Mouse (Mus musculus): ENCODE results near the gene Gucy2c. TPM values are rescaled to one million over a fixed set of nuclear protein-coding genes. Genes with fewer than 3 reads are reported as not detected.
A peak's percentile ranks its signal among the peaks of the same experiment; 100 is the strongest.

The Gucy2c gene
- total and polyA plus RNA-seq, 2 experiments from 2014 or later = 0.28 to 0.52 TPM

DNA sequence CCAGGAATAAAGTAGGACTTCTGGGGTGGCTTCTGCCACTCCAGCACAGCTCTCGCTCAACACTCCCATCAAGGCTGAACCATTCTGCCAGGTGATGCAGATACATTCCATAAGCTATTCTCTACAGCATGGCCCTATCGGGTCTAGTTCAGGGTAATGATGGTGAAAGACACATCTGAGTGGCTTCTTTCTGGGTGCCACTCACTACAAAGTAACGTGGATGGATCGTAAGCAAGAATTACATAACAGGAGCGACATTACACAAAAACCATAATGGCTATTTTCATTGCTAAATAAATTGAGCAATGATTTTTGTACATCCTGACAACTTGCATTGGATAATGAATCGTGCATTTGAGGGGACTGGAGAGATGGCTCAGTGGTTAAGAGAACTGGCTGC is 106.6 kb downstream of the Gucy2c start:
- DNase-seq (ENCODE audit: low spot score) (no peak), ATAC-seq (no peak)
- no peak overlapping the region for H3K9ac ChIP-seq (replicated peaks; ENCODE audit: low read length)
- no peak overlapping the region for H3K4me2 ChIP-seq (ENCODE audit: low read depth, low read length)
- no peaks in the 10 kb centered on the region for H3K9me3 ChIP-seq (ENCODE audit: low read length)
- no peak overlapping the region for H3K27ac ChIP-seq
- H3K27me3 ChIP-seq (ENCODE audit: insufficient read depth, low read length) = no peaks in the 10 kb centered on the region
- no peak for TF ChIP-seq CTCF (IDR thresholded peaks at IDR 0.05; ENCODE audit: low read depth)
- no peaks in the 10 kb centered on the region for H3K4me1 ChIP-seq (ENCODE audit: insufficient read depth, low read length)
- 92% methylated on average over 6 of the region's 6 CpGs for WGBS
- H3K36me3 ChIP-seq (ENCODE audit: insufficient read depth, low read length) = no peaks in the 10 kb centered on the region
- H3K4me3 ChIP-seq (ENCODE audit: low read length) = no peak overlapping the region

- Histone ChIP-seq H3K27ac (no peak overlapping the region), H3K9me3 (ENCODE audit: low read length) (no peaks in the 10 kb centered on the region), H3K4me2 (ENCODE audit: low read depth, low read length) (no peak overlapping the region), H3K4me3 (ENCODE audit: low read length) (no peak overlapping the region), H3K36me3 (ENCODE audit: insufficient read depth, low read length) (no peaks in the 10 kb centered on the region), H3K9ac (replicated peaks; ENCODE audit: low read length) (no peak overlapping the region), H3K4me1 (ENCODE audit: insufficient read depth, low read length) (no peaks in the 10 kb centered on the region), H3K27me3 (ENCODE audit: insufficient read depth, low read length) (no peaks in the 10 kb centered on the region)
- TF ChIP-seq CTCF (IDR thresholded peaks at IDR 0.05; ENCODE audit: low read depth) = no peak
- DNase-seq (ENCODE audit: low spot score) (peak; percentile 21), ATAC-seq (no peak)
- 58% methylated on average over 7 of the region's 7 CpGs for WGBS
Observed at GRCm38 (mm10) chr6:136672467-136672866, 109.1 kb downstream of the Gucy2c start.

DNA sequence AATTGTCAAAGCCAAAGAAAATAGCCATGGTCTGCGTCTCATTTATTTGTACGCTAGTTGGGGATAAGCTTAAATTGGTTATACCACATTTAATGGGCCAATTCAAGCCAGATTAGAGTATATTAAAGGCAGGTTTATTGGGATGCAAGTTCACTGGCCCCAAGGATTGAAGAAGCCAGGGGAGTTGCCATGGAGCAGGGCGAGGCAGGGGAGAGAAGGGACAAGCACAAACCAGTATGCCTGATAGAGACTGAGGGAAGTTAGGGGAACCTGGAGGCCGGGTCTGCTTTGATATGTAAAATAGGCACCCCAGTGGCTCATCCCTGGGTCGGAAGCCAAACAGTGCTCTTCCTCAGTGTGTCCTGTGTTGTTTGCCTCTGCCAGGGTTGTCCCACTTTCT is 112.3 kb downstream of the Gucy2c start:
- ATAC-seq (no peak), DNase-seq (ENCODE audit: low spot score) (no peak)
- no peak for TF ChIP-seq CTCF (IDR thresholded peaks at IDR 0.05; ENCODE audit: low read depth)
- H3K4me1 ChIP-seq (ENCODE audit: insufficient read depth, low read length) = no peaks in the 10 kb centered on the region
- no peaks in the 10 kb centered on the region for H3K27me3 ChIP-seq (ENCODE audit: insufficient read depth, low read length)
- no peak overlapping the region for H3K4me3 ChIP-seq (ENCODE audit: low read length)
- no peaks in the 10 kb centered on the region for H3K9me3 ChIP-seq (ENCODE audit: low read length)
- H3K36me3 ChIP-seq (ENCODE audit: insufficient read depth, low read length) = no peaks in the 10 kb centered on the region
- no peak overlapping the region for H3K9ac ChIP-seq (replicated peaks; ENCODE audit: low read length)
- no peak overlapping the region for H3K4me2 ChIP-seq (ENCODE audit: low read depth, low read length)
- WGBS = 49% methylated on average over 5 of the region's 5 CpGs
- H3K27ac ChIP-seq = no peak overlapping the region

- Histone ChIP-seq H3K27me3 (ENCODE audit: insufficient read depth, low read length) (no peaks in the 10 kb centered on the region), H3K9me3 (ENCODE audit: low read length) (no peaks in the 10 kb centered on the region), H3K27ac (no peak overlapping the region), H3K9ac (replicated peaks; ENCODE audit: low read length) (no peak overlapping the region), H3K36me3 (ENCODE audit: insufficient read depth, low read length) (no peaks in the 10 kb centered on the region), H3K4me1 (ENCODE audit: insufficient read depth, low read length) (no peaks in the 10 kb centered on the region), H3K4me3 (ENCODE audit: low read length) (no peak overlapping the region), H3K4me2 (ENCODE audit: low read depth, low read length) (no peak overlapping the region)
- no peak for DNase-seq (ENCODE audit: low spot score)
- 62% methylated on average over 14 of the region's 14 CpGs for WGBS
- no peak for ATAC-seq
- no peak for TF ChIP-seq CTCF (IDR thresholded peaks at IDR 0.05; ENCODE audit: low read depth)
Observed at GRCm38 (mm10) chr6:136668266-136668986, 113.1 kb downstream of the Gucy2c start.

GRCm38 (mm10) chr6:136662063-136662462 is 119.5 kb downstream of the Gucy2c start:
- Histone ChIP-seq H3K36me3 (ENCODE audit: insufficient read depth, low read length) (no peaks in the 10 kb centered on the region), H3K9me3 (ENCODE audit: low read length) (no peaks in the 10 kb centered on the region), H3K4me2 (ENCODE audit: low read depth, low read length) (peak overlapping the region; percentile 51; the same call in 1 of the 2 replicates), H3K9ac (replicated peaks; ENCODE audit: low read length) (no peak overlapping the region), H3K27ac (no peak overlapping the region), H3K4me1 (ENCODE audit: insufficient read depth, low read length) (peaks cover 6% of the 10 kb centered on the region; the same call in 1 of the 2 replicates), H3K27me3 (ENCODE audit: insufficient read depth, low read length) (peaks cover 20% of the 10 kb centered on the region; the same call in 1 of the 2 replicates), H3K4me3 (ENCODE audit: low read length) (no peak overlapping the region; the same call in 1 of the 2 replicates)
- TF ChIP-seq CTCF (IDR thresholded peaks at IDR 0.05; ENCODE audit: low read depth) = no peak
- WGBS = 35% methylated on average over 11 of the region's 11 CpGs
- ATAC-seq (no peak), DNase-seq (ENCODE audit: low spot score) (no peak)

GRCm38 (mm10) chr6:136661706-136662016 is 119.9 kb downstream of the Gucy2c start, which contains the start of gene Plbd1:
Plbd1 (minus strand) TSS chr6:136661928.
- WGBS = 3% methylated on average over 19 of the region's 19 CpGs
- peak; percentile 30 for DNase-seq (ENCODE audit: low spot score)
- H3K27me3 ChIP-seq (ENCODE audit: insufficient read depth, low read length) = peaks cover 20% of the 10 kb centered on the region; the same call in 1 of the 2 replicates

More at GRCm38 (mm10) chr6:136661706-136662016, 119.9 kb downstream of the Gucy2c start, which contains the start of gene Plbd1:
- H3K4me3 ChIP-seq (ENCODE audit: low read length) = peak within 1 kb of the TSS; percentile 27
- H3K9me3 ChIP-seq (ENCODE audit: low read length) = no peaks in the 10 kb centered on the region
- H3K4me1 ChIP-seq (ENCODE audit: insufficient read depth, low read length) = peaks cover 6% of the 10 kb centered on the region; the same call in 1 of the 2 replicates
- H3K36me3 ChIP-seq (ENCODE audit: insufficient read depth, low read length) = no peaks in the 10 kb centered on the region
- no peak; the same call in 1 of the 2 replicates for ATAC-seq
- peak within 1 kb of the TSS; percentile 51 for H3K4me2 ChIP-seq (ENCODE audit: low read depth, low read length)
- no peak for TF ChIP-seq CTCF (IDR thresholded peaks at IDR 0.05; ENCODE audit: low read depth)
- H3K9ac ChIP-seq (replicated peaks; ENCODE audit: low read length) = no peak within 1 kb of the TSS
- no peak within 1 kb of the TSS for H3K27ac ChIP-seq
